Mouse (Mus musculus) spleen, embryonic (tissue): ENCODE results near the gene Ppm1b.

Experiments used
- CTCF ChIA-PET: fragments of 350-600 bp; sonication (Branson Sonifier 250); formaldehyde crosslinking; loops from one replicate; lab custom pipeline; 2022; lab: Charles Lee

Gene Ppm1b

GRCm38 (mm10) chr17:85063560-85063959, 107.0 kb downstream of the Ppm1b start:
- CTCF ChIA-PET = no interaction called here

GRCm38 (mm10) chr17:85067331-85067730, 110.8 kb downstream of the Ppm1b start:
- CTCF ChIA-PET = no interaction called here

- CTCF ChIA-PET = no interaction called here
These were observed 114.1 kb downstream of the Ppm1b start for GRCm38 (mm10) chr17:85070658-85071057.

DNA sequence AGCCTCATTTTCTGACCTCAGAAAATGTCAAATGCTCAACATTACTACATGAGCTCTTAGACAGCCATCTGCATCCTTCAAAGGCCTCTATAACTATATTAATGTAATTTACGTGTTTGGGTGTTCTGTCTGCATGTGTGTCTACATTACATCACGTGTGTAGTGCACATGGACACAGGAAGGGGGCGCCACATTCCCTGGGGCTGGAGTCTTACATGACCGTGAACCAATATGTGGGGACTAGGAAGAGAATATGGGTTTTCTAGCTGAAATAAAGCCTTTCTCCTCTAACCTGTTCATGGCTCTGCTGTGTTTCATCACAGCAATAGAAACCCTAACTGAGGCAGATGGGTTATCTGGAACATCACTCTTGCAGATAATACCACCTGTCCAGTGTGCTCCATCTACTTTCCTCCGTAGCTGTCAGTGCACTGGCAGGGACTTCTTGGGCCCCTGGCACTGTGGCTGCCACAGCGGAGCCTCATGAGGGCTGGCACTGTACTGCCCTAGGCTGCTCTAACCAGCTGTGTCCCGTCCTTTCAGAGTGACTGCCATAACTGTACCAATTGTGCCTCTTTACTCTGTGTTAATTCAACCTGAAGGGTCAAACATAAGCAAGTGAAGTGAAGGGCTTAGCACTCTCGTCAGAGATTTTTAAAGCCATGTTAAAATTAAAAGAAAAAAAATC, 114.7 kb downstream of the Ppm1b start:
- CTCF ChIA-PET = no interaction called here

DNA sequence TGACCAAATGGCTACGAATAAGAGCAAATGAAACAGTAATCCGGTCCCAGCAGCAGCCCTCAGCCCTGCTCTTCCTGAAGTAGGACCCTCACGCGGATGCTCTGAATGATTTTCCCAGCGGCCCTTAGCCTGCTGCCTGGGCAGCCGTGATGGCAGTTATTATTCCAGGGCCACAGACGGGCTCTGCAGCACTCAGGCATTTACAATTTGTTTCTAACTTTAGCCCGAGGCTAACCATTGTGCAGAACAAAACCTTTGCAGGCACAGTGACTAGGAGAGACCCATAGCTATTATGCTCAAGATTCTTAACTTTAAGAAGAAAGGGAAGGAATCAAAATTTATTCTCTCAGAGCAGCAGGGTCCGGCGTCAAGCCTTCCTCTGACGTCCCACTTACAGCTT, 115.8 kb downstream of the Ppm1b start:
- CTCF ChIA-PET = no interaction called here

DNA sequence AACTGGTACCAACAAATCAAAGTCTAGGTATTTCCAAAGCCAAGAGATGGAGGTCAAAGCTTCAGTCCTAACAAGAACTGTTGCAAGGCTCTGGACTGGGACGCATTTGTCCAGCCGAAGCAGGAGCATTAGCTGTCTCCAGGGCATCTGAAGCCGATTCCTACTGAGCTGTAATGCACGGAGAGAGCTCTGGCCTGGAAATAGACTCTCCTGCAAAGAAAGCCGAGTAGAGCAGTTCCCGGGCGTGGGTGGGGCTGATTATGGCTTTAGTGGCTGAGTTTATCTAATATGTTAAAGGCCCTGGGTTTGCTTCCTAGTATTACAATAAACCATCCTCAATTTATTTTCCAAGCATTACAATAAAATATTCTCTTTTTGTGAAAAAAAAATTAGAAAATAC, 116.7 kb downstream of the Ppm1b start:
- CTCF ChIA-PET = no interaction called here
